Mouse (Mus musculus) liver, embryonic 12.5 days (tissue): ENCODE data around the gene B3gnt7. TPM values are rescaled to one million over a fixed set of nuclear protein-coding genes. Genes with fewer than 3 reads are reported as not detected.
A peak's percentile ranks its signal among the peaks of the same experiment; 100 is the strongest.

Experiments used
- ATAC-seq: fragments of 200-750 bp; cut with Nextera tagmentation; 2 replicates; pipeline ENCODE4 v1.8.0; 2017; ENCODE audit warnings: moderate number of reproducible peaks, mild to moderate bottlenecking, moderate library complexity
- H3K27ac ChIP-seq: fragments of 300-500 bp; sonication (generic); 2 replicates; pipeline ENCODE4 v1.5.1; 2016; ENCODE audit warnings: mild to moderate bottlenecking
- H3K27me3 ChIP-seq: fragments of 300-500 bp; sonication (generic); replicated peaks from 2 replicates; pipeline ENCODE4 v1.6.1; 2016; ENCODE audit warnings: mild to moderate bottlenecking, moderate library complexity
- H3K36me3 ChIP-seq: fragments of 300-500 bp; sonication (generic); 2 replicates; pipeline ENCODE4 v1.6.1; 2016; ENCODE audit warnings: mild to moderate bottlenecking, moderate library complexity
- H3K4me1 ChIP-seq: fragments of 300-500 bp; sonication (generic); 2 replicates; pipeline ENCODE4 v1.6.1; 2016
- H3K4me2 ChIP-seq: fragments of 300-500 bp; sonication (generic); 2 replicates; pipeline ENCODE4 v1.6.1; 2016; ENCODE audit warnings: mild to moderate bottlenecking, moderate library complexity
- H3K4me3 ChIP-seq: fragments of 300-500 bp; sonication (generic); 2 replicates; pipeline ENCODE4 v1.5.1; 2016; ENCODE audit warnings: mild to moderate bottlenecking, moderate library complexity
- H3K9ac ChIP-seq: fragments of 300-500 bp; sonication (generic); 2 replicates; pipeline ENCODE4 v1.6.1; 2016; ENCODE audit warnings: mild to moderate bottlenecking, moderate library complexity
- H3K9me3 ChIP-seq: fragments of 300-500 bp; sonication (generic); replicated peaks from 2 replicates; pipeline ENCODE4 v1.6.1; 2016; ENCODE audit warnings: mild to moderate bottlenecking, moderate library complexity
- WGBS: fragments of 180-500 bp; shearing (Covaris S2); methylation state at CpG from one replicate; pipeline ENCODE4 v1.1.7; 2016; ENCODE audit not compliant: insufficient replicate concordance; 5-methylcytosine and 5-hydroxymethylcytosine counted together
- microRNA-seq: library from miRNA; unstranded; fragments of <30 nt; microRNA quantifications from one replicate; pipeline ENCODE4, GENCODE M21; 2017
- polyA plus RNA-seq: library from polyadenylated mRNA; unstranded; fragments of >200 nt; fragmentation: Nextera tagmentation; extraction: Ambion mirVana; gene quantifications from 2 replicates; pipeline ENCODE4 v1.2.1, GENCODE M21; 2016

The B3gnt7 gene
- polyA plus RNA-seq, 1 experiment from 2014 or later: 4.8 TPM

- no peak for ATAC-seq
- Histone ChIP-seq H3K27me3 (no peaks in the 10 kb centered on the region), H3K4me3 (no peak overlapping the region), H3K4me1 (no peaks in the 10 kb centered on the region), H3K9ac (no peak overlapping the region), H3K4me2 (no peak overlapping the region), H3K36me3 (peaks cover 68% of the 10 kb centered on the region), H3K9me3 (no peaks in the 10 kb centered on the region), H3K27ac (no peak overlapping the region)
- 24% methylated on average over 1 of the region's 1 CpGs for WGBS
Observed at GRCm38 (mm10) chr1:86347716-86348045, 45.0 kb downstream of the B3gnt7 start.

DNA sequence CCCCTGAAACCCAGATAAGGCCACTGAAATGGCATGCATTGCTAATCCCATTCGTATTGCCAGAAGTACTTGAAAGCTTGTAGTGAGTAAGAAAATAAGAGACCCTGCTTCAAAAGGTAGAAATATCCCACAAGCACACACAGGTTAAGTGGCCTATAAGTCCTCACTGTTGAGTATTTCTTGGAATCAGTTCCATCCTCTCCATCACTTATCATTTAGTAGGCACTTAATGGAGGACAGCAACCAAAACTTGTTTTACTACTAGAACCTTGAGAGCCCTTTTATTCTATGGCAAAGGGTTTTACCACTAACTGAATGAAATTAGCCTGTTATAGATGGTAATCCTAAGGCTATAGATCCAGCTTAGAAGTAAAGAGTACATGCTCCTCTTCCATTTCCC, 45.5 kb downstream of the B3gnt7 start:
- Histone ChIP-seq H3K4me1 (no peaks in the 10 kb centered on the region), H3K9me3 (no peaks in the 10 kb centered on the region), H3K27ac (no peak overlapping the region), H3K4me3 (no peak overlapping the region), H3K4me2 (no peak overlapping the region), H3K27me3 (no peaks in the 10 kb centered on the region), H3K9ac (no peak overlapping the region), H3K36me3 (peaks cover 71% of the 10 kb centered on the region)
- WGBS: 67% methylated on average over 1 of the region's 1 CpGs
- no peak for ATAC-seq

GRCm38 (mm10) chr1:86348801-86349200, 46.2 kb downstream of the B3gnt7 start:
- H3K36me3 ChIP-seq: peaks cover 78% of the 10 kb centered on the region
- 0 out of 2 replicates have a peak, but pooled peaks have one; percentile 7 for ATAC-seq
- WGBS: 71% methylated on average over 4 of the region's 4 CpGs
- H3K27ac ChIP-seq: no peak overlapping the region
- H3K4me1 ChIP-seq: no peaks in the 10 kb centered on the region
- H3K9ac ChIP-seq: no peak overlapping the region
- H3K27me3 ChIP-seq: no peaks in the 10 kb centered on the region
- no peak overlapping the region for H3K4me2 ChIP-seq
- no peaks in the 10 kb centered on the region for H3K9me3 ChIP-seq
- no peak overlapping the region for H3K4me3 ChIP-seq

DNA sequence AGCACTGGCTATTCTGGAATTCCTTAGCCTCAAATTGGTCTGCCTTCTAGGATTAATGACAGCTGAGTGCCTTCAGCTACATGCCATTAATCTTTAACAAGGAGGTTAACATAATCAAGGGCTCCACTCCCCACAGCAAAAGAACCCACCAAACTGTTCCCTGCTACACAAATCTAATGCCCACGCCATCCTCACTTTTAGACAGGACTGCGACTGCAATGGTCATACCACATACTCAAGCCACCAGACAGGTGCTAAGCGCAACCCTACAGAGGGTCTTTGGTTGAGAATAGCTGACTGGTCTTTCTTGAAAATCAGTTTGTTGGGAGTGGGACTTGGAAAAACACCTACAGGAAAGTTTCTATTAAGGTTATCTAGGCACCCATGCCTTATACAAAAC, 46.6 kb downstream of the B3gnt7 start:
- no peak overlapping the region for H3K4me3 ChIP-seq
- no peaks in the 10 kb centered on the region for H3K27me3 ChIP-seq
- H3K9me3 ChIP-seq: no peaks in the 10 kb centered on the region
- ATAC-seq: no peak
- peaks cover 82% of the 10 kb centered on the region for H3K36me3 ChIP-seq
- 95% methylated on average over 3 of the region's 3 CpGs for WGBS
- H3K4me1 ChIP-seq: no peaks in the 10 kb centered on the region
- no peak overlapping the region for H3K4me2 ChIP-seq
- H3K27ac ChIP-seq: no peak overlapping the region
- no peak overlapping the region for H3K9ac ChIP-seq

DNA sequence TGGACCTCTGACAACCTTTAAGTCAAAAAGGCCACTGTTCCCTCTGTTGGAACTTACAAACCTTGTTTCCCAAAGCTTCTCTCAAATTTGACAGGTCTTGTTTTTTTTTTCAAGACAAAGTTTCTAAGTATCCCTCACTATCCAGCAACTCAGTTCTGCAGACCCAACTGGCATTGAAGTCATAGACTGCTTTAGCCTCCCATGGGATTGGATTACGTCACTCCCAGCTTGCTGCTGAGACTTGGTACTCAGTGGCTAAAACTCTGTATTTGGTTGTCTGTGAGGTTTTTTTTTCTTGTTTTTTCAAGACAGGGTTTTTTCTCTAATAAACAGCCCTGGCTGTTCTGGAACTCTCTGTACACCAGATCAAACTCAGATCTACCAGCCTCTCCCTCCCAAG, 47.1 kb downstream of the B3gnt7 start:
- Histone ChIP-seq H3K36me3 (peaks cover 87% of the 10 kb centered on the region), H3K4me2 (no peak overlapping the region), H3K9ac (no peak overlapping the region), H3K27ac (no peak overlapping the region), H3K9me3 (no peaks in the 10 kb centered on the region), H3K4me3 (no peak overlapping the region), H3K4me1 (no peaks in the 10 kb centered on the region), H3K27me3 (no peaks in the 10 kb centered on the region)
- WGBS: 77% methylated on average over 1 of the region's 1 CpGs
- ATAC-seq: no peak

DNA sequence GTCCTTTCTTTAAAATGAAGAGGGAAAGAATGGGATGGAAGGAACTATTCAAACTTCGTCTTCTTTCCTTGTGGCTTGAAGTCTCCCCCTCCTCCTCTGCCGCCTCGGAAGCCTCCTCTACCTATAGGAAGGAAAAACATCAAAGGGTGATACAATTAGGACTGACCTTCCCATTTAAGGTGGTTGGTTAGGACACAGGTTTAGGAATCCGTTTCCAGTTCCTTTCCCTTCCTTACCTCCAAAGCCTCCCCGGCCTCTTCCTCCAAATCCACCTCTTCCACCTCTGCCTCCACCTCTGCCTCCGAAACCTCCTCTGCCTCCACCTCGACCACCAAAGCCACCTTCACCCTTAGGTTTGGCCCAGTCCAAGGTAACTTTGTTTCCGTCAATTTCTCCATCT, 47.9 kb downstream of the B3gnt7 start:
- H3K9me3 ChIP-seq: no peaks in the 10 kb centered on the region
- no peak for ATAC-seq
- H3K27ac ChIP-seq: no peak overlapping the region
- no peak overlapping the region for H3K9ac ChIP-seq
- no peak overlapping the region for H3K4me3 ChIP-seq
- no peaks in the 10 kb centered on the region for H3K27me3 ChIP-seq
- no peak overlapping the region for H3K4me2 ChIP-seq
- H3K36me3 ChIP-seq: peaks cover 96% of the 10 kb centered on the region
- 85% methylated on average over 8 of the region's 8 CpGs for whole genome bisulfite sequencing
- H3K4me1 ChIP-seq: 0 out of 2 replicates have a peak, but pooled peaks cover 3% of the 10 kb centered on the region

DNA sequence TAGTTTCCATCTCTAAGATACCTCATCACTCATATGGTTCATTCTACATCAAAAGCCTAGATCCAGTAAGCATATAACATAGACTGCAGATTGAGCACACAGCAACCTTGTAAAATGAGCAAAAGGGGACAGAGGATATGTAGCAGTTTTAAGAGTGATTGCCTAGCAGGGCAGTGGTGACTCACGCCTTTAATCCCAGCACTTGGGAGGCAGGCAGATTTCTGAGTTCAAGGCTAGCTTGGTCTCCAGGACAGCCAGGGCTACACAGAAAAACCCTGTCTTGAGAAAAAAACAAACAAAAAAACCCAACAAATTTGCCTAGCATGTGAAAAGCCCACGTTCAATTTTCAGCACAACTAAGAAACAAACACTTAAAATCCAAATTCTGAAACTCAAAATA, 51.6 kb downstream of the B3gnt7 start:
- no peak overlapping the region for H3K27ac ChIP-seq
- peaks cover 29% of the 10 kb centered on the region for H3K4me1 ChIP-seq
- no peaks in the 10 kb centered on the region for H3K9me3 ChIP-seq
- no peak overlapping the region for H3K4me3 ChIP-seq
- no peak for ATAC-seq
- H3K27me3 ChIP-seq: no peaks in the 10 kb centered on the region
- H3K9ac ChIP-seq: no peak overlapping the region
- H3K36me3 ChIP-seq: peaks cover 89% of the 10 kb centered on the region
- no peak overlapping the region for H3K4me2 ChIP-seq
- WGBS: 73% methylated on average over 2 of the region's 2 CpGs

Small RNAs within 50 kb of the gene (microRNA-seq; reads per million reads assigned to microRNA genes)
- gene mmu-mir-3535: 162 reads per million, percentile 53 among the genes with 10 or more reads in this experiment

Other genes starting within 250 kb of the B3gnt7 start
- gene Psmd1, start 238.4 kb upstream of the B3gnt7 start, polyA plus RNA-seq: 167 and 168 TPM in 2 replicates
- gene Htr2b, start 190.9 kb upstream of the B3gnt7 start, polyA plus RNA-seq: 0.26 and 0.51 TPM in 2 replicates
- gene Gm21972, start 169.2 kb upstream of the B3gnt7 start, polyA plus RNA-seq: 0.30 TPM in 1 of 2 replicates, not detected in the other
- 15.2 and 16.9 TPM in 2 replicates for gene Armc9, start 148.1 kb upstream of the B3gnt7 start, polyA plus RNA-seq
- 648 and 660 TPM in 2 replicates for gene Ncl, start 56.6 kb downstream of the B3gnt7 start, polyA plus RNA-seq
- gene Nmur1, start 123.4 kb downstream of the B3gnt7 start, polyA plus RNA-seq: 0.19 TPM in 1 of 2 replicates, not detected in the other
- gene Tex44, start 123.5 kb downstream of the B3gnt7 start, polyA plus RNA-seq: not detected in 2 replicates
- 1,639 and 1,657 TPM in 2 replicates for gene Ptma, start 223.9 kb downstream of the B3gnt7 start, polyA plus RNA-seq